Mouse (Mus musculus): ENCODE measurements around the gene Kdm2b. TPM values are rescaled to one million over a fixed set of nuclear protein-coding genes. Genes with fewer than 3 reads are reported as not detected.

Kdm2b gene
- total RNA-seq, 2 experiments from 2014 or later: 10.6 to 14.2 TPM

DNA sequence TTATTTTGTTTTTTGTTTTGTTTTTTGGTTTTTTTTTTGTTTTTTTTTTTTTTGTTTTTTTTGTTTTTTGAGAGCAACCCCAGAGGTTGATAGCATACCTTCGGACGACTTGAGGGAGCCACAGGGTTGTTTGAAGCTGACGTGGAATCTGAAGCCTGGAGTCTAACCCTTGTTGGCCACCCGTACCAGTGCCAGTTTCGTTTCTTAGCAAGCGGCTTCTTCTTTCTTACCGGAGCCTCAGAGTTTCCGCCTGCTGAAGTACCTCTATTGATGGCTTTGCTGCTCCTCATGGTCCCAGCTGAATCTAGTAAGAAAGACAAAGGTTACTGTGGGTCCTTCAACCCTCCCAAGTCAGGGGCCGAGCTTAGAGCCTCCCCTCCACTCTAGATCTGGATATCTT lies 22.1 kb upstream of the Kdm2b start:
- no peak for DNase-seq

DNA sequence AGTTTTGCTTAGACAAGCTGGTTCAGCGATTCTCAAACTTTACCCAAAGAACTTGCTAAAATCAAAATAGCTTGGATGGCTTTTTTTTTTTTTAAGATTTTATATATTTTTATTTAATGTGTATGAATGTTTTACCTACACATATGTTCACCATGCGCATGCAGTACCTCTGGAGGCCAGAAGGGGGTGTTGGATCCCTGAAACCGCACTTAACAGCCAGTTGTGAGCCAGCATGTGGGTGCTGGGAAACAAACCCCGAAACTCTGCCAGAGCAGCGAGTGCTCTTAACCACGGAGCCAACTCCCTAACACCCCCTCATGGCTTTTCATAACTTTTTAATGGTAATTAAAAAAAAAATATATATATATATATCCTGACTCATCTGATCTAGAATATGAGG lies 21.2 kb upstream of the Kdm2b start:
- no peak for DNase-seq

DNA sequence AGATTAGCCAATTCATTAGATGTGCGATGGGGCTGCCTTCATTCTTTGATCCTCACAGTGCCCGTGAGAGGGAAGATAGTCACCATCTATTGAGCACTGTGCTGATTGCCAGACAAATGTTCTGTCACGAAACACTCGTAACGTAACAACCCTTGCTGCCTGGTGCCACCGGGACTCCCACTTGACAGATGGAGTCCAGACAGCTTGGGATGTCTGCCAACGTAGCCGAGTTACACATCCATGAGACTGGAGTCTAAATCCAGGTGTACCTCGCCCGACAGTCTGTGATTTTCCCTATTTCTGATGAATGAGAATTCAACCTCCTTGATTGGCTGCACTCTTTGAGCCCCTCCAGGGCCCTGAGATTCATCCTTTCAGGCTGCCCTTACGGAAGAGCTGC lies 20.2 kb upstream of the Kdm2b start:
- DNase-seq: no peak

DNA sequence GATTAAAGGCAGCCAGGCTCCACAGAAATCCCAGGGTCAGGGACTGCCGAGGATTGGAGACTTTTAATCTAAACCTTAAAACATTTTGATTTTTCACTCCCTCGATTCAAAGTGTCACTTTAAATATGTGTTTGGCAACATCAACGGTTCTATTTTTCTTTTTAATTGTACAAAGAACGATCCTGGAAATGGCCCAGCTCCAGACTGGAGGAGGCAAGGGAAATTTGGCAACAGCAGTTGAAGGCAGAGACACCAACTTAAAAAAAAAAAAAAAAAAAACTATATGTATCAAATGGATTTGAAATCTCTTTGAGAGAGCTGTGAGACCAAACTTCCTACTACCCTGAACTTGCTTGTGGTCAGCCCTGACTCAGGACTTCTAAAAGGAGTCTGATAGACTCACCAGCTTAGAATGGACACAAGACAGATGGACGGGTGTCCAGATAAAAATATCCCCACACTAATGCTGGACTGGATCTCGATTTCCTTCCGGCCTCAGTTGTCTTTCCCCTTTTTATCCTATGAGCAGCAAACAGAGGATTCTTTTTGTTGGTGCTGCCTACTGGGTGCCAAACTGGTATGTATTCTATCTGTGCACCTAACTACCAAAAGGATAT lies 19.4 kb upstream of the Kdm2b start:
- DNase-seq: peak in 1 of 2 experiments; percentile 34

DNA sequence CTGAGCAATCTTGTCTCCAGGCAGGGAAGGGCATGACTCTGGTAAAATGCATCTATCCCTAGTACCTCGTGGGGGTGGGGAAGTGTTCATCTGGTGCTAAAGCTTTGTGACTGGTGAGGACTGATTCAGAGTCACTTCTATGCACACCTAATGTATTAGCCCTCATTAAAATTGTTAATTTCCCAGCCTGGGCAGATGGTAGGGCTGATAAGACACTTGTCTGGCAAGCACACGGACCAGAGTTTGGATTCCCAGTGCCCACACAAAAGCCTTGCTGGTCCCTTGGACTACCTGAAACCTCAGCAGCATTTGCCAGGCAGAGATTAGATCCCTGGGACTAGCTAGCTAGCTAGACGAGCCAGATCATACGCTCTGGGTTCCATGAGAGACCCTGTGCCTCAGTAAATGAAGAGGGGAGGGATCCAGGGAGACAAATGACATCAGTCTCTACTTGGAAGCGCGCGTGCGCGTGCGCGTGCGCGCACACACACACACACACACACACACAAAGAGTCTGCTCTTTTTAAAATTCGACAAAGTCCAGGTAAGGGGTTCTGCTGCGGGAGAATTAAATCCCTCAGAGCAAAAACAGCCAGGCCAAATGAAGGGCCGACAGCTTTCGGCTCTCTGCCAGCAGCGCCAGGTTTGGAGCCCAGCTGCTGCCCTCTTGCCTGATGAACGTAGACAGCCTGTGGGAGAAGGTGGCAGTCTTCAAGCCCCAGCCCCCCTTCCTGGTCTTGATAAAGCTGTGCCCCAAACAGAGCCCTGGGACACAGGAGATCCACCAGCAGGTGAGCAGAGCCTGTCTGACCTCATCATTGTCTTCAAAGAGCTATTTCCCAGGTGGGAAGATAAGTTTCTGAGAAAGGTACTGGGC lies 16.3 kb upstream of the Kdm2b start:
- DNase-seq: no peak

DNA sequence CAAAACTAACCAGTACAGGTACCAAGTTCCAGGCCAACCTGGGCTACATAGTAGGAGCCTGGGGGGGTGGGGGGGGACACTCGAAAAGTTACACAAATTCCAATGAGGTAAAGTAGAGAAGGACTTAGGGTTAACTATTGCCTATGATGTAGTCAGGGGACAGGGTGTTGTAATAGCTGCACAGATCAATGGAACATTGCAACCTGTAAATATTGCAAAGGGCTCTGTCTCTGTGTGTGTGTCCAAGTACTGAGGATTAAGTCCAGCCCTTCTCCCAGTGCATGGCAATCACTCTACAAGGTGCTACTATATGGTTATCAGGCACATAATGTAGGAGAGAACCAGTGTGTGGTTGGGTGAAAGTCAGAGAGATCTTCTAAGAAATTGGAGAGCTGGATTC lies 11.3 kb upstream of the Kdm2b start:
- DNase-seq: no peak

DNA sequence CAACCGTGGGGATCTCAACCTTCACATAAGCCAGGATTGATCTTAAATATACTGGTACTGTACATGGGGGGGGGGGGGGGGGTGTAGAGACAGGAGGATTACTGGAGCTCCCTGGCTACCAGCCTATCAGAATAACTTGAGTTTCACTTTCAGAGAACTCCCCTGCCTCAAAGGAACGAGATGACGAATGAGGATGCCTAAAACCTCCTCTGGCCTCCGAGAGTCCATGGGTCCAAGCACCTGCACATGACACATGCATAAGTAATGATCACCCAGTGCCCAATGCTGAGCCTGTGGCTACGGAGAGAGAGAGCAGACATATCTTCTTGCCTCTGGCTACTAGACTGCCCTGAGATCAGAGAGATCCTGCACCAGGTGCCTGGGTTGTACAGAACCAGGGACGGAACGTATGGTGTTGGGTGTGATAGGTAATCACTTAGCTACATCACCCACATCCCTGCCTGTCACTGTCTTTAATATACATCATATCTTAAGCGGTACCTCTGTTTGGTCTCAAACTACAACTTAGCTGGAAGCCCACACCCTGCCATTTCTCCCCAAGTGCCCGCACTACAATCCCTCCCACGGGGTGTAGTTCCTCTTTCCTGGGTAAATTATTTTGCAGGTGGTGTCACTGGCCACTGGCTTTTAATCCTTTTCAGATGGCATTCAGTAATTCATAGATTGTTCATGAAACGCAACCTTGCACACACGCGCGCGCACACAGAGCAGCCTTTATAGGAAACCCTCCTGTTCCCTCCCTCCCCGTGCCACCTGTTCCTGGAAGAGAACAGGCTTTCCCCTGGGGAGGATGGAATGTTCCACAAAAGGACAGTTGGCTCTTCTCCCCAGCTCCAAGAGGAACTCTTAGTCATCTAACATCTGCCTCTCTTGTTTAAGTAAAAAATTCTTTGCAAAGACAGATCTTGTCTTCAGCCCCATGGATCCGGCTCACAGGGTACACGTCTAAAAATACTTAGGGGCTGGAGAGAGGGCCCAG lies 7.9 kb upstream of the Kdm2b start:
- no peak for DNase-seq

DNA sequence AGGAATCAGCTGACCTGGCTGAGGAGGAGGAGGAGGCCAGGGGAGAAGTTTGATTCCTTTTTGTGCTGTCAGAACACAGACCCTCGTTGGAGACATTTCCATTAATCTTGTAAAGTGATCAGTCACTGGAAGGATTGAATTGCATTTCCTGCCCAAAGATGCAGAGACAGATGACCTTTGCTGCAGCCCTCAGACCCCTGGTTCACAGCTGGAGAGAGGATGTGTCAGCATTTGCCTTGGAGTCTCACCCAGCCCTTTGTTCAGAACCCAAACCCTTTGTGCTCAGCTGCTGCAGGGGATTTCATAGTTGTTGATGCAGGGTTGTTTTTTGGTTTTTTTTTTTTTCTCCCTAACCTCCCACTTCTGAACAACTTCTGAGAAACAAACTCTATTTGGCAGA lies 5.3 kb upstream of the Kdm2b start:
- no peak for DNase-seq

DNA sequence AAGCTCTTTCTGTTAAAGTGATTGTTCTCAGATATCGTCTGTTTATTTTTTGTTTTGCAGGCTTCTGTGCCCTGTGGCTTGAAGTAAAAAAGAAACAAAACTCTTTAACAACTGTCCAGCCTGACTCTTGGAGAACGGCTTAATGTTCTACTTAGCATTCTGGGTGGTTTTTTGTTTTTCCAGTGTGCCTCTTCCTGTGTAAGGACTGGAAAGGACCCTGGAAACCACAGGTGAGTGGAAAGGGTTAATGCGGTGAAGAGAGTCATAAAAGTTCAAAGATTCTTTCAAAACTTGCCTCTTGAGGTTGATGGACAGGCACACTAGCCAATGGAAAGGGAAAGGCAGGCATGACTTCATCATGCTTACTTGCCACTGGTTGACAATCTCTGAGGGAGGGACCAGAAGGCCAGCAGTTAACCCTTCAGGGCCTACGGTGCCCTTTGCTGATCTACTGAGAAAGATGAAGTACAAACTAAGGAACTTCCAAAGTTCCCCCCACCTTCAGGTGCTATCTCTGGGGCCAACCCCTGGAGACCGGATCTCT lies 4.8 kb upstream of the Kdm2b start:
- DNase-seq: peak; percentile 92 to 94

DNA sequence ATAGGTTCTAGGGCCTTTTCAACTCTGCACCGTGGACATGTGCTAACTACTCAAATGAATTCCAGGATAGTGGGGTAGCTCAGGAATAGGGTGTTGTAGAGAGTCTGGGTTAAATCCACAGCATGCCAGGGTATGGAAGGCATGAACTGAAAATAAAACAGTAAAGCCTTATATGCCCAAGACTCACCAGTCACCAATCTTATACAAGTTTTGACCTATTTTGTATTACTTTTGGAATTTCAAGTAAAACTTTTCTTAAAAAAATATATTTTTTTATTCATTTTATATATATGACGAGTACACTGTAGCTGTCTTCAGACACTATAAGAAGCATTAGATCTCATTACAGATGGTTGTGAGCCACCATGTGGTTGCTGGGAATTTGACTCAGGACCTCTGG lies 4.2 kb upstream of the Kdm2b start:
- DNase-seq: no peak

DNA sequence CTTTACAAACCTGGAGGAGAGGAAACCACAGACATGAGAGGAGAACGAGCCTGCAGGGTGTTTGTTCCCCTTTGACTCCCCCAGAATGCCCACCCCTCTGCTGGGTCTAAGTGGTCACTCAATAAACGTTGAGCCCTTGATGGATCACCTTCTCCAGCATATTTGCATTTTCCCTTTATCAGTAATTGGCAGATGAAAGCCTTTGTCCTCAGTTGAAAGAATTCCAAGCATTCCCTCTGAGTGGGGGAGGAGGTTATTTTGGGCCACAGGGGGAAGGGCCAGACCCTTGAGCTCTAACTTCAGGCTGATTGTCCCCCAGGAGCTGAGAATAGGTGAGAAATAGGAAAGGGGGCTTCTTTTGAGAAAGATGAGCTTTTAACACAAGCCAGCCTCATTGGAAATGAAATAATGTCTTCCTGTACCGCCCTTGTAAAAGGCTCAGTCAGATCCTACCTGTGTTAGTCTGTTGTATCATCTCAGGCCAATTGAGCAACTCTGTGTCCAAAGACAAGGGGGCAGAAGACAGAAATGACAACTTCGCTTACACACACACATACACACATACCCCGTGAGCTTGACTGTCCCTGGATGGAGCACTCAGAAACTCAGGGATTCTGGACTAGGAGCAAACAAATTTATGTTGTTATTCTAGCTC lies 1.9 kb upstream of the Kdm2b start:
- no peak for DNase-seq

DNA sequence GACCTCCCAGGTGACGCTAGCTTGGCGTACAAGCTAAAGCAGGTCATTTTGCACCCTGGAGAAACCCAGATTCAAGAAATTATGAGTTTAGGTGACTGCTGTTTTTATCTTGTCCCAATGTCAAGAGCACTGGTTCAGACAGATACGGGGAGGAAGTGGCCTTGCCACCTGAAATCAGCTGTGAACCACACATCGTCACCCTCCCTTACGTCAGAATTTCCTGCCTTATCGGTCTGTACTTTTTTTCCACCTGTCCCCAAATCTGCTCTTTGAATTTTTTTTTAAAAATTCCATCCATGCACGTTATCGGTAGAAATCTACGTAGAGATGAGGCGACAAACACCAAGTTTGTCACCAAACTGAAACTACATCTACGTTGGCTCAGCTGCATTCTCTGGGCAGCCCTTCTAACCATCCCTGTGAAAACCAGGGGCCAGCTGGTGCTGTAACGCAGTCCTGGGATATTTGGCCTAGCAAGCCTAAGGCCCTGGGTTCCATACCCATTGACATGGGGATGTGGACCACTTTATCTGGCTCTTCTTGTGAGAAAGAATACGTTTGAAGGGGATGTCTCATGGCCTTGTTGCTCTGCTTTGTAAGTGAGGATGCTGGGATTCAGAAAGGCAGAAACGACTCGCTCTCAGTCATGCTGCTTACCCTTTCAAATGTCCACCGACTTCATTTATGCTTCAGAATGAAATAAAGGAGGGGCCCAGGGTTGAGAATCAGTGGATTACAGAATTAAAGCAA lies 963 bp upstream of the Kdm2b start:
- DNase-seq: peak in 1 of 2 experiments; percentile 24

DNA sequence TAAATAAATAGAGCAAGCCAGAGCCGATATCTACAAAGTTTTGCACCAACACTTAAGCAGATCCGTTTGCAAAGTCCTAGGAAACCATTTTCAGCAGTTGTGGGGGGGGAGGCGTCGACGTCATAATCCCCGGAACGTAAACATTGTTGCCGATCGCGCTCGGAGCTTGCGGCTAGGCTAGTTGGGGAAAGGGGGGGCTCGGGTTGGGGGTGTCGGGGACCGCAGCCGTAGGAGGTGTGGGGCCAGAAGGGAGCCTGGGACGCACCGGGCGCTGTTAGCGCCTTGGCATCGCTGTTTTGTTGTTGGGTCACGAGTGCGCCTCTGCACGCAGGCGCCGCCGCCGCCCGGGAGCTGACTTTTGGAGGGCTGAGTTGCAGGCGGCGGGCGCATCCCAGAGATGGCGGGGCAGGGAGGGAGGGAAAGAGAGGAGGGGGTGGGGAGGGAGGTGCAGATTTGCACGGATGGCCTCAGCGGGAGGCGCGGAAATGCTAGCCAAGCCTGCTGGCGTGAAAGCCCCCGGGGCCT lies 560 bp downstream of the Kdm2b start:
- DNase-seq: peak; percentile 82

DNA sequence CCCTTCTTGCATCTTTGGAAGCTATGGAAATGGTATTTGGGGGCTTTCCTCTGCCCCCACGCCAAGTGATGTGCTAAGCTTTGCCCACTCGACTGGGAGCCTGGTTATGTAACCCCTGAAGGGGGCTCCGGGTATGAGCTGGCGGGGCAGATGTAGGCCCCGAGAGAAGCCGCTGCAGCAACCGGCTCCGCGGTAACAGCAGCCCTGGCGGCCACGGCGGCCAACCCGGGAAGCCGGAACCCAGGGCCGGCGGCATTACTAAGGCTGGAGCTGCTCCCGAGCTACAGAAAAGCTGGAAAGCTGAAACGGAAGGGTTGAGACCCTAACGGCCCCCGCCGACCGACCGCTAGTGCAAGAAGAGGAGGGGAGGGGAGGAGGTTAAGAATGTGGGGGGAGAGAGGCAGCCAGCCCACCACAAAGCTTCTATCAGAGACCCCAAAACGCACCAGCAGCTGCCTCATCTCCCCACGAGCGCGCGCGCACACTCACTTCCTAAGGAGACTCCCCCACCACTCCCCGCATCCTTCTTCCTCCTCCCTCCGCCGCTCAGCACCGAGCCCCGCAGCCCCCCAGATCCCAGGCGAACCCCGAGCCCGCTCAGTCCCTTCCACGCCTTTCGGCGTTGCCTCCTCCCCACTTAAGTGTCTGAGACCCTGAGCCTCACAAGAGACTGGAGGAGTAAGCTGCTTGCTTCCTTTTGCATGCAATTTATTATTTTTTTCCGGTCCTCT lies 1.4 kb downstream of the Kdm2b start:
- DNase-seq: peak; percentile 57 to 74

DNA sequence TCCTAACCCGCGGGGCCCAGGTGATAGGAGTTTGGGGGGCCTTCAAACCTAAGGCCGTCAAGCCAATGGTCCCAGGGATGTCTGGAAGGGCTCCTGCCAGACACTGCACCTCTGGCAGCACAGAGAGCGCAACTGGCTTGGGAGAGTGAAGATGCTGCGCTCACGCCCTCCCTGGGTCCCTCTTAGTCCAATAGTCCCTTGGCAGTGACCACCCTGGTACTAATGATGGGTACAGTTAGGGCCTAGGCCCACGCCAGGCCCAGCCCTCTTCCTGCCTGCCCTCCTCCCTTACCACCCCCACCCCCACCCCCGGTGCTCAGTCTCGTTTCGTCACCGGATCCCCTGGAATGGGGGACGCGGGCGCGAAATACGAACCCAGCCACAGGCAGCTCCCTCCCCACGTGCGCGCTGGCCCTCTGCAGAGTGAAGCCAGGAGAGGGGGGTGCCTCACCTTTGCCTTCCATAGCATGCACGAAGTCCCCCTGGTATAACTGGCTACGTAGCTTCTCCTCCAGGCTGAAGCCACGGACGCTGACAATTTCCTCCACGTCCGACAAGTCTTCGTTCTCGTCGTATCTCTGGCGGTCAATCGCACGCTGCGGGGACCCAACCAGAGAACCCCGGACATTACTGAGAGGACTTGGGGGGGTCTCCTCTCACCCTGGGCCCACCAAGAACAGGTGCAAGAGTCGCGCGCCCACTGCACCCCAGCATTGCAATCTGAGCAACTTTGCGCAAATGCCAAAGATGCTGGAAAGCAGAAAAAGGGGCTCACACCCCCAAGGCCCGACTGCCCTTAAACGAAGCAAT lies 2.2 kb downstream of the Kdm2b start:
- peak in 1 of 2 experiments; percentile 50 for DNase-seq

DNA sequence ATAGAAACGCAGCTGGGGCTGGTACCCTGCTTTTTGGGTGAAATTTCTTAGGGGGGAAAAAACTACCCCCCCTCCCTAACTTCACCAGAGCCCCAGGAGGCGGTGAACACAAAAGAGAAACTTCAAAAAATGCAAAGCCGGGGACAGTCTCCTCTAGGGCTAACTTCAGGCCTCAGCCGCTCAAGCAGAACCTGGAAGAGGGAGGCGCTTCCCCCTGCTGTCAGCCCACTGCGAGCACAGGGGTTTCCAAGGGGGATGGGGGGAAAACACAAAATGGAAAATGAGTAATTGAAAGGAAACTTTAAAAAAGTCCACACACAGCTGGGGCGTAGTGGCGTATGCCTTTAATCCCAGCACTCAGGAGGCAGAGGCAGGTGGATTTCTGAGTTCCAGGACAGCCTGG lies 3.5 kb downstream of the Kdm2b start:
- DNase-seq: no peak

DNA sequence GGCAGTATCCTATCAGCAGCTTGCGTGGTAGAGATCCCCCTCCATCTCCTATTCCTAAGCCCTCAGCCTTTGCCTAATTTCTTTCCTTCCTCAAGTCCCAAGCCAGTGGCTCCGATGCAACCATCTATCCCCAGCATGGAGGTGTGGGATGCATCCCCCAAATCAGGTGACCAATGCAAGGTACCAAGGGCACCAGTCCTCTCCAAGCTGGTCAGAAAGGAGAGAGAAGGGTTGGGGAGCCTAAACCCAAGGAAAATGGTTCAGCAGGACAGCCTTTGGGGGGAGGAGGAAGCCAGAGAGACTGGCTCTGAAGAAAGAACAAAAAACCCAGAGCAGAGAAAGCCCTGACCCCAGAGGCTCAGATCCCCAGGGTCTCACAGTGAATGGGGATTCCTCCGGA lies 4.3 kb downstream of the Kdm2b start:
- DNase-seq: no peak

DNA sequence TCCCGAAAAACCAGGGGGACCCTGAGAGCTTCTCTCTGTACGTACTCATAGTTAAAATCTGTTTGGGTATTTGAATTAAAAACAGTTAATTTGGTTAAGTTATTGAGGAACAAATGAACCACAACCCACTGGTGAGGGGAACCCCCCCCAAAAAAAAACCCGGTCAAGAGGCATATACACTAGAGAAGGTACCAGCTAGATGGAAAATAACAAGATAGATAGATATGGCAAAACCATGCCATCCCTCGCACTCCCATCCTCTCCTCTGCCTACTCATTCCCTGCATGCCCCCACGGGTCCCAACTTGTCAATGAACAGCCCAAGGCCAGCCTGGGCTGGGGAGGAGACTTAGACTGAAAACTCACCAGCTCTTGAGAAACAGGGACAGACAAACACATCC lies 5.1 kb downstream of the Kdm2b start:
- no peak for DNase-seq

DNA sequence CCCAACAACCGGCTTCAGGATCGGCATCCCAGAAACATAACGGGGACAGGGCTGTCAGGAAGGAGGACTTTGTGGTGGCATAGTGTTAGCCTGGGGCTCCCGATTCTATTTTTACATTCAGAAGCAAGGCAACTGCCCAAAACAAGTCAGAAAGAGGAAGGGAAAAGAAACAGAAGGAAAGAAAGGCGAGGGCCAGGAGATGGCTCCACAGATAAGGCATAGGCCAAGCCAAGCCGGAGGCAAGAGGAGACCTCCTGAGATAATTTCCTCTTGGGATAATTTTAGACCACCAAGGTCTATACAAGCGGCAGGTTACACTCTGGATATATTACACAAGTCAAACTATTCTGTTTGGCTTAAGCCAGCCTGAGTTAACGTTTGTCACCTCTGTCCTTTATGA lies 10.7 kb downstream of the Kdm2b start:
- DNase-seq: no peak
